In the genomic region with DNA sequence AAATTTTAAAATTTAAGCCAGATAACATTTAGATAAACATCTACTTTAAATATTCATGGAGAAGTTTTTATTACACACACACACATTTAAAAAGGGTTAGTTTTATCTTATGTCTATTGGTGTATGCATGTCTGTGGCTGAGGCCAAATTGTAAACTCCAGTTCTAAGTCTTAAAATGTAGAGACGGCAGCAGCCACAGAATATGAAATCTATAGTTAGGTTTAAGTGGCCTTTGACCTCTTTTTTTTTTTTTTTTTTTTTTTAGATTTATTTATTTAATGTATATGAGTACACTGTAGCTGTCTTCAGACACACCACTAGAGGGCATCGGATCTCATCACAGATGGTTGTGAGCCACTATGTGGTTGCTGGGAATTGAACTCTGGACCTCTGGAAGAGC, we compare ENCODE assay signal across 25 mouse cellular contexts. TPM values are rescaled to one million over a fixed set of nuclear protein-coding genes. Genes with fewer than 3 reads are reported as not detected.
A peak's percentile ranks its signal among the peaks of the same experiment; 100 is the strongest.
DNase-seq lines count a peak whose midpoint lies in the region; ATAC-seq and TF ChIP-seq lines count a peak whose summit lies in the region.
"Had no signal": no experiment of that assay in that cellular context is flagged by ENCODE, and none has a peak within 500 bp of the region (broad histone marks: within the 10 kb centered on the region; RNA-seq: fewer than 3 reads in every experiment).

No protein-coding gene starts in this region.

- H3K27ac ChIP-seq in heart, adult 2 months: no peak overlapping the region
- H3K27ac ChIP-seq in left cerebral cortex, adult 2 months: no peak overlapping the region
- H3K27ac ChIP-seq in CH12.LX (ENCODE audit: insufficient read depth, low read depth): no peak overlapping the region
- H3K27ac ChIP-seq: heart, embryonic 10.5 days; hindbrain, embryonic 12.5 days; kidney, embryonic 15.5 days; neural tube, embryonic 12.5 days had no signal

- no peak for TF ChIP-seq RAD21 in CH12.LX (IDR thresholded peaks at IDR 0.05; ENCODE audit: low read depth, low read length)

- no peak overlapping the region for H3K4me3 ChIP-seq in heart, adult 2 months
- no peak overlapping the region for H3K4me3 ChIP-seq in left cerebral cortex, adult 2 months
- H3K4me3 ChIP-seq in CH12.LX (replicated peaks in 1 of 3; ENCODE audit: low read depth in 2 of 3, low read length in 2 of 3, poor library complexity in 1 of 3): no peak overlapping the region
- H3K4me3 ChIP-seq: erythroblast, embryonic 14.5 days; heart, embryonic 10.5 days; heart, embryonic 15.5 days; hindbrain, embryonic 12.5 days; kidney, embryonic 15.5 days; myocyte; neural tube, embryonic 12.5 days had no signal

- WGBS in heart, adult 2 months: 56% methylated on average over 2 of the region's 2 CpGs

- dilution Hi-C loops in CH12.LX (cut with MboI; ENCODE audit: extremely low pct_ligation_motif_present, extremely low pct_unique_long_range_greater_than_20kb, low sequenced_read_pairs): no loop called here

- CTCF ChIA-PET in Patski (lab: Charles Lee): no interaction called here

- H3K9me3 ChIP-seq in CH12.LX (replicated peaks; ENCODE audit: low read length): no peaks in the 10 kb centered on the region
- H3K9me3 ChIP-seq: heart, embryonic 10.5 days; heart, embryonic 15.5 days; hindbrain, embryonic 12.5 days; kidney, embryonic 15.5 days; neural tube, embryonic 12.5 days had no signal

- peak; percentile 41 for TF ChIP-seq CTCF in heart, adult 2 months (IDR thresholded peaks at IDR 0.05)
- peak; percentile 29 for TF ChIP-seq CTCF in left cerebral cortex, adult 2 months (IDR thresholded peaks at IDR 0.05)
- TF ChIP-seq CTCF in CH12.LX (conservative IDR thresholded peaks at IDR 0.05 in 1 of 2, IDR thresholded peaks at IDR 0.05 in 1 of 2; ENCODE audit: low read depth in 2 of 2, low read length in 2 of 2) (no peak; a peak in 1 of 4 replicates), Patski (IDR thresholded peaks at IDR 0.05) (peak; percentile 28)

- no peak for DNase-seq in heart, adult 2 months
- no peak for DNase-seq in heart, adult 18-20 months
- DNase-seq in left cerebral cortex, adult 2 months (ENCODE audit: extremely low spot score in 1 of 2, low spot score in 2 of 2): no peak
- no peak for DNase-seq in left cerebral cortex, adult 18-20 months (ENCODE audit: low spot score in 2 of 2)
- DNase-seq in CH12.LX (ENCODE audit: extremely low read depth) (no peak), Patski (ENCODE audit: low read depth, low spot score) (no peak)
- no peak for DNase-seq in embryo, embryonic 11 days
- DNase-seq: adrenal gland, adult 8-10 months; cerebellum, adult 8-10 months; kidney, adult 11 months; layer of hippocampus, postnatal 36 days; lung, adult 2 months; lung, postnatal 14 days; midbrain, embryonic 14.5 days; right cerebral cortex, adult 18-20 months; thymus, adult 2 months; thymus, postnatal 36 days had no signal

- H3K4me1 ChIP-seq in heart, adult 2 months (ENCODE audit: control insufficient read depth, insufficient read depth, low read length): peaks cover 29% of the 10 kb centered on the region
- H3K4me1 ChIP-seq in CH12.LX (ENCODE audit: control insufficient read depth in 1 of 2, insufficient read depth in 2 of 2): peaks cover 4 to 72% of the 10 kb centered on the region in 2 experiments

- H3K9ac ChIP-seq in heart, adult 2 months (ENCODE audit: low read depth, low read length): no peak overlapping the region
- H3K9ac ChIP-seq in CH12.LX (ENCODE audit: insufficient read depth, low read depth): no peak overlapping the region
- H3K9ac ChIP-seq: heart, embryonic 15.5 days; hindbrain, embryonic 12.5 days; kidney, embryonic 15.5 days; neural tube, embryonic 12.5 days had no signal

- POLR2A ChIA-PET in Patski (lab: Charles Lee): no interaction called here

- TF ChIP-seq EP300 in heart, adult 2 months (IDR thresholded peaks at IDR 0.05; ENCODE audit: insufficient read depth, low read depth, low read length): no peak
- TF ChIP-seq EP300 in CH12.LX (IDR thresholded peaks at IDR 0.05; ENCODE audit: low read length): no peak

- H3K36me3 ChIP-seq in heart, adult 2 months (ENCODE audit: control insufficient read depth, insufficient read depth, low read length): peaks cover 69% of the 10 kb centered on the region
- peaks cover 4 to 57% of the 10 kb centered on the region in 2 experiments for H3K36me3 ChIP-seq in CH12.LX (replicated peaks in 1 of 2; ENCODE audit: control insufficient read depth in 1 of 2, insufficient read depth in 1 of 2, low read length in 1 of 2)
- H3K36me3 ChIP-seq: heart, embryonic 15.5 days; hindbrain, embryonic 12.5 days; neural tube, embryonic 12.5 days had no signal

- no peak for TF ChIP-seq POLR2A in heart, adult 2 months (IDR thresholded peaks at IDR 0.05; ENCODE audit: insufficient read depth, low read depth, low read length)
- no peak for TF ChIP-seq POLR2A in CH12.LX (IDR thresholded peaks at IDR 0.05; ENCODE audit: low read depth, low read length)

- in situ Hi-C loops in CH12.LX (cut with MboI; ENCODE audit: low pct_ligation_motif_present, low pct_unique_long_range_greater_than_20kb, low sequenced_read_pairs): loop anchor here (5.0 kb wide), 1 partner anchor 35 kb away; no protein-coding TSS in a partner anchor
- in situ Hi-C loops in Patski (cut with MboI; ENCODE audit: low pct_unique_long_range_greater_than_20kb): no loop called here

- peaks cover 18% of the 10 kb centered on the region for H3K79me2 ChIP-seq in heart, adult 2 months (replicated peaks; ENCODE audit: control insufficient read depth, insufficient read depth, low read length)
- peaks cover 98% of the 10 kb centered on the region for H3K79me2 ChIP-seq in CH12.LX (replicated peaks; ENCODE audit: control insufficient read depth, extremely low read depth, insufficient read depth, poor library complexity, severe bottlenecking)

- intact Hi-C loops in heart, adult 2 months (cut with DNase I): loop anchor here (10.0 kb wide), 1 partner anchor 383 kb away; no protein-coding TSS in a partner anchor
- intact Hi-C loops in left cerebral cortex, adult 2 months (cut with DNase I): loop anchor here (10.0 kb wide), 3 partner anchors 283 to 427 kb away; a partner anchor contains a TSS

- ATAC-seq in Patski: no peak
- ATAC-seq: forebrain, embryonic 16.5 days had no signal

- no peak overlapping the region for H3K4me2 ChIP-seq in CH12.LX (ENCODE audit: insufficient read depth, low read depth, poor library complexity, severe bottlenecking)
- H3K4me2 ChIP-seq: heart, embryonic 15.5 days; hindbrain, embryonic 12.5 days; kidney, embryonic 15.5 days; neural tube, embryonic 12.5 days had no signal

- H3K27me3 ChIP-seq in heart, adult 2 months (ENCODE audit: control insufficient read depth, insufficient read depth, low read length): no peaks in the 10 kb centered on the region
- no peaks in the 10 kb centered on the region for H3K27me3 ChIP-seq in CH12.LX (replicated peaks)
- no peaks in the 10 kb centered on the region for H3K27me3 ChIP-seq in Patski
- H3K27me3 ChIP-seq: heart, embryonic 15.5 days; hindbrain, embryonic 12.5 days; kidney, embryonic 15.5 days; neural tube, embryonic 12.5 days had no signal

TF ChIP-seq in CH12.LX, 34 proteins besides CTCF, POLR2A, EP300 and RAD21:
- TF ChIP-seq ZNF384 (IDR thresholded peaks at IDR 0.05; ENCODE audit: low read depth, low read length): peak; percentile 48; the same call in 1 of the 2 replicates
- no peak for TF ChIP-seq USF2 (conservative IDR thresholded peaks at IDR 0.05; ENCODE audit: low read depth, low read length)

RNA-seq across cellular contexts. Expression of a gene that starts 6.4 kb away (rescaled TPM):
- 100 to 1,000 TPM; 119 to 131 TPM for total RNA-seq in heart, adult 2 months (2021)
- 52.8 and 93.3 TPM in 2 replicates for polyA plus RNA-seq in heart, adult 2 months (2012; rRNA removed)
- total RNA-seq in heart, adult 18-20 months (2021): 100 to 1,000 TPM; 125 to 136 TPM
- 100 to 1,000 TPM; 183 to 193 TPM for total RNA-seq in left cerebral cortex, adult 2 months (2021)
- total RNA-seq in left cerebral cortex, adult 18-20 months (2021): 100 to 1,000 TPM; 189 to 193 TPM
- total RNA-seq in CH12.LX (2012; rRNA removed) (76.7 and 98.7 TPM in 2 replicates), CH12.LX (2014; rRNA removed) (135 and 143 TPM in 2 replicates)
- polyA plus RNA-seq in CH12.LX (2012; ENCODE audit: insufficient read length, low read depth) (216 and 263 TPM in 2 replicates), Patski (2021) (174 TPM)

RNA-seq across cellular contexts. Expression of a gene that starts 41.6 kb away (rescaled TPM):
- 10 to 100 TPM; 43.1 to 49.3 TPM for total RNA-seq in heart, adult 2 months (2021)
- polyA plus RNA-seq in heart, adult 2 months (2012; rRNA removed): 20.1 and 33.4 TPM in 2 replicates
- total RNA-seq in heart, adult 18-20 months (2021): 10 to 100 TPM; 38.5 to 43.5 TPM
- total RNA-seq in left cerebral cortex, adult 2 months (2021): 10 to 100 TPM; 31.5 to 32.5 TPM
- total RNA-seq in left cerebral cortex, adult 18-20 months (2021): 10 to 100 TPM; 30.7 to 30.9 TPM
- total RNA-seq in CH12.LX (2012; rRNA removed): 28.7 and 30.7 TPM in 2 replicates
- total RNA-seq in CH12.LX (2014; rRNA removed): 27.8 and 28.3 TPM in 2 replicates
- polyA plus RNA-seq in CH12.LX (2012; ENCODE audit: insufficient read length, low read depth): 27.7 and 31.6 TPM in 2 replicates
- 31.5 TPM for polyA plus RNA-seq in Patski (2021)

Comparison
In these comparisons a context has a peak if more than half of its experiments do, and no peak if none do; other contexts are left out.
1. CTCF ChIP-seq: peak in heart, adult 2 months (single experiment), left cerebral cortex, adult 2 months (single experiment) and Patski (single experiment); none in CH12.LX (0 of 2).